Mouse (Mus musculus) neutrophil, adult 83 days (primary cell): ENCODE results near the gene Cmtm5. TPM values are rescaled to one million over a fixed set of nuclear protein-coding genes. Genes with fewer than 3 reads are reported as not detected.

Source experiments
- total RNA-seq, 2 experiments: library from RNA; stranded (reverse); gene quantifications; one replicate each; pipeline ENCODE4 v1.2.4; 2023

Cmtm5 gene
- total RNA-seq, result not detected

DNA sequence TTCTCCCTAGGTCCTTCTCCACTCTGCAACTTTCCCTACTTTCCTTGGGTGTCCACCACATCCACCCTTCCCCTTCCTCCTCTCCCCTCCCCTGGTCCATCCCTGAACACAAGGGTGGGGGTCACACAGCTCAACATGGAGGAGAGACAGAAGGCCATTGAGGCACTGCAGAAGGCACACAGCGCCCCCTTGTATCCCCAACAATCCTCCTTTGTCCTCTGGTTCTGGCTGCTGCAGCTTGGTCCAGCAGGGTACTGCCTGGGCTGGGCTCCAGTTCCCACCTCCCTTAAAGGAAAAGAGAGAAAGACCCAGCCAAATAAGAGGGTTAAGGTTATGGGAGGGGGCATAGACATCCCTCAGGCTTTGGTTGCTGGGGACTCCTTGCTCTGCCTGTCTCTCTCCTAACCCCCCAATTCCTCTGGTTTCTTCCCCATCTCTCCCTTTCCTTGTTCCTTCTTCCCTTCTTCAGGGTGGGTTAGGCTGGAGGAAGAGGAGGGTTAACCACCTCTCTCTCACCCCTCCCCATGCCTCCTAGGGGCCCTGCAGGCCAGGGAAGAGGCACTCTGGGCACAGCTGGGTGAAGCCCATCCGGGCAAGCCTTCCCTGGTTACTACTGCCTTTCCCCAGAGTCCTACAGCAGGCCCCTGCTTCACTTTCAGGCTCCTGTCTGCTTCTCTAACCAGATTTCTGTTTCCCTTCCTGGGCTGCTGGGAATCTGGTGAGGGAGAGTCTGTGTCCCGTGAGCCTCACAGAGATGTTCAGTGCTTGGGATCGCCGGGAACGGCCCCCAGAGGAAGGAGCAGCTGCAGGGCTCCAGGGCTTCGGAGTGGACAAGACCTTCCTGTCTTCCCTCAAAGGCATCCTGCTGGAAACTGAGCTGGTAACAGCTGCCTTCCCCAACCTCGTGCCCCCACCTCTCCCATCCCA, at the start of gene Cmtm5:
Gene Cmtm5, plus strand, starts transcription at position 358 of the 927 bp plus-strand sequence.

DNA sequence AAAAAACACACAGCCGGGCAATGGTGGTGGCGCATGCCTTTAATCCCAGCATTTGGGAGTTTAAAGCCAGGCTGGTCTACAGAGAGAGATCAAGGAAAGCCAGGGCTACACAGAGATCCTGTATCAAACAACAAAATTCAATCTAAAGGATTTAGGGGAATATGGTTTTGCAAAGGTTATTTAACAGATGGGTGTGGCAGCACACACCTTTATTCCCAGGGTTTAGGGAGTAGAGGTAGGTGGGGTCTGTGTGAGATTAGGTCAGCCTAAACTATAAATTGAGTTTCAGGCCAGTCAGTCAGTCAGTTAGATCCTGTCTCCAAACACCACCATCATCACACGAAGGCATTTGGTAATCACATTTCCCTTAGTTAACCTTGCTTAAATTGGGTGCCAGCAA, 43.9 kb upstream of the Cmtm5 start, which contains the start of gene Pabpn1:
Gene Pabpn1, plus strand, starts transcription at position 301 of the 400 bp plus-strand sequence.

DNA sequence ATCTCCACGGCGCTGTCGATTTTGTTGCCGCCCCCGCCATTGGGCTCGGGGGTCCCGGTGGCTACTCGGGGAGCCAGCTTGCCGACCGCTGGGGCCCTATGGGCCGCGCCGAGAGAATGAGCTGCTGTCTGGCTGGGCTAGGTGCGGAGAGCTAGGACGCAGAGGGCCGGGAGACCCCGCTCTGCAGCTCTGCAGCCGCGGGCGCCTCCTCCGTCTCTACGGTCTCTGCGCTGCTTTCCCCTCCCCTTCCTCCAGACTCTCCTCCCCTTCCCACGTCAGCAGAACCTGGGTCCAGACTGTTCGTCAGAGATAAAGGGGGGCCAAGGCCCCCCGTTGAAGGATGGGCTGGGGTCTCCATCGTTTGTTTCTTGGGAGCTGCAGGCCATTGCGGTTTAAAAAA, 23.2 kb upstream of the Cmtm5 start, which contains the start of gene Slc22a17:
Gene Slc22a17, minus strand, starts transcription at position 247 of the 400 bp plus-strand sequence.

DNA sequence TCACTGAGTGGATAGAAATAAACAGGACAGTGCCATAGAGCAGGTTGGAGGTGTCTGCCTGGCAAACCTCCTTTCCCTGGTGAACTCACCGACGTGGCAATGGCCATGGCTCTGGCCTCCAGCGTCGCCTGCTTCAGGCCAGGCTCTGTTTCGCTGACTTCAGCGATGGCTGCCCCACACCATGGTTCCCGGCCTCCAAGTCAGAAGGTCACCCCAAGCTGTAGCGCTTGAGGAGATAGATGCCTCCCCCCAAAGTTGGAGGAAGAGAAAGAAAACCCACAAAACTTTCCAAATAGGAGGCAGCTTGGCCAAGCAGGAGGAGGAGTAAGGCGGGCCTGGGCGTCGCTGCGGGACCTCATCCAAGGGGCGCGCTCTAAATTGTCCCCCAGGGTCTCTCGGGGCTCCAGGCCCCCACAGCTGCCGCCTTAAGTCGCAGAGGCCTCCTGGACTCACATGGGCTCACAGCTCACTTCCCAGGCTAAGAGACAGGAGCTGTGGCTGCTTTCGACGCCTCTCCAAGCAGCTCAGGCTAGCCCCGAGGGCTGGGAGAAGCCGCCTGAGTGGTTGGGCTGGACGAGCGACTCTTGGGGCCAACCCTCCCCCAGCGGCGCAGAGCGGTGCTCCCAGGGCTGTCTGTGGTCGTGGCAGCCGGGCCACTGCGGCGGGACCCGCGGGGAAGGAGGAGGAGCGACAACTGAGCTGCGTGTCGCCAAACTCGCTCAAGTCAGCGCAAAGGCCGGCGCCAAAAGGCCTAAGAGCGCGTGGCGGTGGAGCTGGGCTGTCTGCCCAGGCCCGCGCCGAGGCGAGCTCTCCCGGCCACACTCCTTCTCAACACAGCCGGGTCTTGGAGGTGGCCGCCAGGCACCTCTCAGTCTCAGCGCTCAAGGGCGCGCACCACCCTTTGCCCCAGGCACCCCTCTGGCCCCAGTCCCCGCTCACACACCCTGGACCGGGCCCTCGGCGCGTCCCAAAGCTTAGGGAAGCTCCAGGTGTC, 10.4 kb upstream of the Cmtm5 start, which contains the start of gene Efs:
Gene Efs, minus strand, starts transcription at position 778 of the 994 bp plus-strand sequence.

DNA sequence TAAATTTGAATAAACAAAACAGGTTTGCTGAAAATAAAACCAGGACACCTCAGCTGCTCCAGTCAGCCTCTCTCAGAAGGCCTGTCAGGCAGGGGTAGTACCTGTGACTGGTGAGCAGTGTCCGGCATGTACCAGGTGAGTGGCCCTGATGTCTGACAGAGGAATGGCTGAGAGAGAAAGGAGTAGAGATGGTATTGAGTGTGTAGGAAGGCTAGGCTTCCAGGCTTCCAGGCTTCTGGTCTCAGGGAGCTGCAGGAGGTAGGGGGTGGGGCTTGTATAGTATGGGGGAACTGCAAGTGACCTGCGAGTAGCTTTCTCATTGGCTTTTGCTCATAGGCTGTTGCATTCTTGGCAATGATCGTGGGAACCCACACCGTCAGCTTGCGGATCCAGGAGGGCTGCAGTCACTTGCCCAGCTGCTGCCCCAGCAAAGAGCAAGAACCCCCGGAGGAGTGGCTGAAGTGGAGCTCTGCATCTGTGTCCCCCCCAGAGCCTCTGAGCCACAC, 3.4 kb upstream of the Cmtm5 start, which contains the start of gene Il25:
Gene Il25, plus strand, starts transcription at position 51 of the 506 bp plus-strand sequence.

DNA sequence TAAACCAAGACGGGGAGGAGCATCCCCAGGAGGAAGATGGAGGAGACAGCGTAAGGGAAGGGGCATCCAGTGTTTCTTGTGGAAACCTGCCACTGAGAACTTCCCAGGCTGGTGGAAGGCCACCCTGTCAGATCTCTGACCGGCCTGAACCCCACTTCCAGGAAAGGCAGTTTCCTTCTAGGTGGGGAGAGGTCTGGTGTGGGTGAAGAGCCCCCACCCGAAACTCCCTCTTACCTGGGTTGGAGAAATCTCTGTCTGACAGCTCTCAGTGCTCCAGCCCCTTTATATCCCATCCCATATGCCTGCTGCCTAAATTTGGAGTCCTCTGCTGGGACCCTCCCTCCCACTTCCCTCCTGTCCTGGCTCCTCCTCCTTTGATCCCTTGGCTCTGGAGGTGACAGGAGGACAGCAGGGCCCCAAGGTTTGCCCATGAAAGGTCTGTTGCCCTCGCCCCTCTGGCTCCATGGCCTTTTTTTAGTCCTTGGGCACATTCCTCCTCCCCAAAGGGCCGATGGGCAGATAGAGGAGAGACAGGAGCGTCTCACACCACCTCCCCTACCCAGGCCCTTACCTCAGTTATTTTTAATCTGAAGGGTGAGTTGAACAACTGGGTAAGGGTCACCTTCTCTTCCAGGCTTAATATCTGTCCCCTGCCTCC, 30.4 kb downstream of the Cmtm5 start, which contains the start of gene Myh6:
Gene Myh6, minus strand, starts transcription at position 608 of the 658 bp plus-strand sequence.

DNA sequence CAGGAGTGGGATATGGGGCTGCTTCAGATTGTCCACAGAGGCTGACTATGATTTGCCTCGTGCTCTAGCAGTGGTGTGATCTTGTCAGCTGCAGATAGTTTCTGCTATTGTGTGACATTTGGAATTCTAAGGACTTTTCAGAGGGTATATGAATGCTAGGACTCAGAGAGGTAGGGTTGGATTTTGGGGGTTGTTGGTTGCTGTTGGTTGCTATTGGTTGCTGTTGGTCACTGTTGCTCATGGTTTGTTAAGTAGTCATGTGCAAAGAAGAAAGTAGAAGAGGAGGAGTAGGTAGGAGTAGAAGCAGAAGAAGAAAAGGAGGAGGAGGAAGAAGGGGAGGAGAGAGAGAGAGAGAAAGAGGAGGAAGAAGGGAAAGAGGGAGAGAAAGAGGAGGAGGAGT, 40.6 kb downstream of the Cmtm5 start, which contains the start of gene Gm17428:
Gene Gm17428, plus strand, starts transcription at position 301 of the 400 bp plus-strand sequence.

Other genes starting within 250 kb of the Cmtm5 start
- 100 to 1,000 TPM; 245 to 254 TPM for gene Acin1, start 249.3 kb upstream of the Cmtm5 start, total RNA-seq
- gene Gm29776, start 237.4 kb upstream of the Cmtm5 start, total RNA-seq, result under 1 TPM; 0.40 to 0.70 TPM
- 100 to 1,000 TPM; 181 to 183 TPM for gene Cebpe, start 224.1 kb upstream of the Cmtm5 start, total RNA-seq
- gene Slc7a8, start 154.3 kb upstream of the Cmtm5 start, total RNA-seq, result 1 to 10 TPM; 5.0 to 5.1 TPM
- not detected for gene Rnf212b, start 122.1 kb upstream of the Cmtm5 start, total RNA-seq
- gene Homez, start 65.3 kb upstream of the Cmtm5 start, total RNA-seq, result 10 to 100 TPM in 1 of 2 experiments, 1 to 10 TPM in 1; 8.7 to 10.9 TPM
- 1 to 10 TPM; 1.7 to 2.5 TPM for gene Ppp1r3e, start 58.7 kb upstream of the Cmtm5 start, total RNA-seq
- 1 to 10 TPM; 6.6 to 8.1 TPM for gene Bcl2l2, start 52.9 kb upstream of the Cmtm5 start, total RNA-seq
- gene Gm20521, start 52.8 kb upstream of the Cmtm5 start, total RNA-seq, result 1 to 10 TPM in 1 of 2 experiments, under 1 TPM in 1; 0.85 to 1.5 TPM
- 100 to 1,000 TPM; 136 to 145 TPM for gene Pabpn1, start 43.8 kb upstream of the Cmtm5 start, total RNA-seq
- under 1 TPM; 0.55 to 0.57 TPM for gene Slc22a17, start 23.1 kb upstream of the Cmtm5 start, total RNA-seq
- under 1 TPM in 1 of 2 experiments, not detected in 1; 0.33 TPM for gene Efs, start 10.1 kb upstream of the Cmtm5 start, total RNA-seq
- not detected for gene Il25, start 3.6 kb upstream of the Cmtm5 start, total RNA-seq
- not detected for gene Myh6, start 30.7 kb downstream of the Cmtm5 start, total RNA-seq
- not detected for gene Gm17428, start 40.7 kb downstream of the Cmtm5 start, total RNA-seq
- not detected for gene Myh7, start 58.4 kb downstream of the Cmtm5 start, total RNA-seq
- gene Ngdn, start 79.2 kb downstream of the Cmtm5 start, total RNA-seq, result 10 to 100 TPM; 35.4 to 38.4 TPM
- gene Zfhx2, start 156.1 kb downstream of the Cmtm5 start, total RNA-seq, result 1 to 10 TPM; 1.7 to 2.1 TPM
- gene Thtpa, start 158.5 kb downstream of the Cmtm5 start, total RNA-seq, result 1 to 10 TPM; 2.8 to 3.8 TPM
- 10 to 100 TPM; 37.1 to 42.6 TPM for gene Ap1g2, start 170.3 kb downstream of the Cmtm5 start, total RNA-seq
- not detected for gene Jph4, start 180.7 kb downstream of the Cmtm5 start, total RNA-seq